Mouse (Mus musculus): Measurements from ENCODE around the gene Hnrnpa1. TPM values are rescaled to one million over a fixed set of nuclear protein-coding genes. Genes with fewer than 3 reads are reported as not detected.

Hnrnpa1 gene
- 348 TPM for polyA plus RNA-seq (2014; fragmentation: Illumina TruSeq; extraction: RNeasy Lipid Tissue Mini Kit (QIAGEN cat#74804); ENCODE audit: low read depth, low replicate concordance)

DNA sequence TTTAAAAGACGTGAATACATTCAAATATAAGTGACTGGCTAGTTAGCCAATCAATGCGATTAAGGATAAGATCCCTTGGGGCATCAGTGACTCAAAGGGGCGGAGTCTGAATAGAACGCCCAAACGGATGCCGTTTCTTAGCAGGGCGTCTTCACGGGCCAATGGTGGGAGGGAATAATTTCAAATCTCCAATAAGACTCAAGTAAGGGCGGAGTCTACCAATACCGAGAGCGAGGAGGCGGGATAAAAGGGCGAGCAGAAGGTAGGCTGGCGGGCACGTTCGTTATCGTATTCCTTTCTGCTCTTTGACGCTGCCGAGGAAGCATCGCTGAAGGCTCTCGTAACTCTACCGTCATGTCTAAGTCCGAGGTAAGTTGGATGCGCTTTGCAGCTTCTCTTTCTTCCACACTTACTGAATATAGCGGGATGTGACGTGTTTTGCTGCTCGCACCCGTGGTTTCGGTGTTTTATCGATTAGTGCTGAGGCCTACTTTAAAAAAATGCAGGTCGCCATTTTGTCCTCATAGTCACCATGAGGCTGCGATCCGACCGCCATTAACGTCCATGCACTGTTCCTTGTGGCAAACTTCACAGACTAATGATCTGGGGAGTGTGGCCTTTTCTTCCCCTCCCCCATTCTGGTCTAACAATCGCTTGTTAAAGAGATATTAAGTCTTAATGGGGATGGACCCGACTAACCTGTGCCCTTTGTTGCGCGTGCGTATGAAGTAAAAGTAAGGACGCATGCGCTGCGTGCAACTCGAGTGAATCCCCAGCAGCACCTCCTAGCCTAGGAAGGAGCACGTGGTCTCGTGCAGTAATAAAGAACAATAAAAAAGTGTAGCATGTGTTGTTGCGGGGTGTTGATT lies at the start of gene Hnrnpa1:
TSS of gene Hnrnpa1 (plus strand) at position 273 of the 869 bp plus-strand sequence.

GRCm38 (mm10) chr15:103239685-103240159 lies 510 bp upstream of the Hnrnpa1 start, which contains the start of gene Cbx5:
Gene Cbx5, minus strand, starts transcription at chr15:103239816.

DNA sequence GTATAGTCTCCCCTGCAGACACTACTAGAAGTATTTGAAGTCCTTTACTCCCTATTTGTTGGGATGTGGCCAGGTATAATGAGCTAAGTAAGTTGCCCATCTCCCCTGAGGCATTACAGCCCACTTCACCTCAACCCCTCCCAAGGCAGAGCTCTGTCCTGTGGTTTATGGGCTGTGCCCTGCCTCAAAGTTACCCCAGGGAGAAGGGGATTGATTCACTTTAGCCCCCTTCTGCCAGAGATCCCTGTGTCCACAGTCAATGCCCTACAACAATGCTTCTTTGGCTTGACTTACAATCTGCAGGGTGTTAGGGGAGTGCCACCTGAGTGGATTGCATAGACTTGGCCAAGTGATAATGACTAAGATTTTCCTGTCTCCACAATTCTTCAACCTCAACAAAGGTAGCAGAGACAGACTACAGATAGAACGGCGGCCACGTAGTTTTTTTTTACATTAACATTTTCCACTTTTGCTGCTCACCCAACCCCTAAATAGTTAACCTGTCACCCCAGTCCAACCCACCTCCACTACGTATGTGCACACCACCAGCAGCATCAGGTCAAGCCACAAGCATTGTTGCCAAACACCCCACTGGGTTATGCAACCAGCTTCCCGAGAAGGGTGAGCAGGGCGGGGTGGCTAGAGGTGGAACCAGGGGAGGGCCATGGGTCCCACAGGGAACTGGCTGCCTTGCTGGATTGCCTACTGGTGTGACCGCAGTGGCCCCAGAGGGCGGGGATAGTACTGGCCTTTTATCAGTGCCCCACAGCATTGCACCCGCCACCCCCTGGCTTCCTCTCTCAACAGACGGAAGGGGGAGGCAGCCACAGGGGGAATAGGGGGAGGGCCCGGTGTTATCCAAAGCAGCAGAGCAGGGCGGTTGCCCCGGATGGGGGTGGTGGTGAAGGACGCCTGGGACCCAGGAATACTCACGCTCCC lies 17.8 kb downstream of the Hnrnpa1 start, which contains the start of gene Nfe2:
TSS of gene Nfe2 (minus strand) at position 614 of the 939 bp plus-strand sequence.

DNA sequence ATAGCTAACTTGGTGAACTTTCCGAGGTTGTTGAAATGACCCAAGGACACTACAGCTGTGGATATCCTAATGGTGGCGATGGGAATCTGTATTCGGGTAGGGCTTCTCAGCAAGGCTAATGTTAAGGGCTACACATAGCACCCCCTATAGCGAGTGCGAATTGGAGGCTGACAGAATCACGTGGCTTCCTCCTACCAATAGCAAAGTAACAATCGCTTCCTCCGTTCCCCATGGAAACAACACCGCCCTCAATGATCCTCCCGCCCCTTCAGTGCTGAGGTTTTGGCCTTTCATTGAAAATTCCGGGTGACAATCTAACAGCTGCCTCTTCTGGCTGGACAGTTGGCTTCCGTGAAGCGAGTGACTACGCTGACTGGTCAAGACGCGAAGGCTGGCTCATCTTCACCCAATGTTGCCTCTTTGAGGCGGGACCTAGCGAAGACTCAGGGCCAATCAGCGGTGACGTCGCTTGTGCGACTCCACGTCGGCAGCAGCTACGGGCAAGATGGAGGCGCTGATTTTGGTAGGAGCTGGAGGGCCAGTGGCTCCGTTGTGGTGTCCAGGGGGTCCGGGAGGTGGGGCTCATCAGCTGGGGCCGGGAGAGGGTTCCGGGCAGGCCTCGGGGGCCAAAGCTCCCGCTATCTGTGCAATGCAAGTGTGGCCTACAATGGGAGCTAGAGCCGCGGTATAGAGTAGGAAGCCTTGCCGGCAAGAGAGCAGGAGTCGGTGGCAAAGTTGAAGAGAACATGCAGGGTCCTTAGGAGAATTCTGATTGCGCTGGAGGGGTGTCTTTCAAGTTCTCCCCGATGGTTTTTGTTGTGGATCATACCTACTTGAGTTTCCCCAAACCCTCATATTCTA lies 32.4 kb downstream of the Hnrnpa1 start, which contains the start of gene Copz1:
TSS of gene Copz1 (plus strand) at position 296 of the 861 bp plus-strand sequence.

Other genes starting within 250 kb of the Hnrnpa1 start
- 65.7 TPM for gene Hoxc8, start 249.8 kb upstream of the Hnrnpa1 start, polyA plus RNA-seq (2014; fragmentation: Illumina TruSeq; extraction: RNeasy Lipid Tissue Mini Kit (QIAGEN cat#74804); ENCODE audit: low read depth, low replicate concordance)
- gene Hoxc6, start 242.2 kb upstream of the Hnrnpa1 start, polyA plus RNA-seq (2014; fragmentation: Illumina TruSeq; extraction: RNeasy Lipid Tissue Mini Kit (QIAGEN cat#74804); ENCODE audit: low read depth, low replicate concordance) = 48.2 TPM
- gene Hoxc4, start 221.5 kb upstream of the Hnrnpa1 start, polyA plus RNA-seq (2014; fragmentation: Illumina TruSeq; extraction: RNeasy Lipid Tissue Mini Kit (QIAGEN cat#74804); ENCODE audit: low read depth, low replicate concordance) = 12.9 TPM
- 10.0 TPM for gene Smug1, start 73.3 kb upstream of the Hnrnpa1 start, polyA plus RNA-seq (2014; fragmentation: Illumina TruSeq; extraction: RNeasy Lipid Tissue Mini Kit (QIAGEN cat#74804); ENCODE audit: low read depth, low replicate concordance)
- gene Cbx5, start 616 bp upstream of the Hnrnpa1 start, polyA plus RNA-seq (2014; fragmentation: Illumina TruSeq; extraction: RNeasy Lipid Tissue Mini Kit (QIAGEN cat#74804); ENCODE audit: low read depth, low replicate concordance) = 121 TPM
- not detected for gene Nfe2, start 18.0 kb downstream of the Hnrnpa1 start, polyA plus RNA-seq (2014; fragmentation: Illumina TruSeq; extraction: RNeasy Lipid Tissue Mini Kit (QIAGEN cat#74804); ENCODE audit: low read depth, low replicate concordance)
- gene Copz1, start 32.3 kb downstream of the Hnrnpa1 start, polyA plus RNA-seq (2014; fragmentation: Illumina TruSeq; extraction: RNeasy Lipid Tissue Mini Kit (QIAGEN cat#74804); ENCODE audit: low read depth, low replicate concordance) = 93.5 TPM
- gene Gpr84, start 70.2 kb downstream of the Hnrnpa1 start, polyA plus RNA-seq (2014; fragmentation: Illumina TruSeq; extraction: RNeasy Lipid Tissue Mini Kit (QIAGEN cat#74804); ENCODE audit: low read depth, low replicate concordance) = not detected
- not detected for gene Zfp385a, start 99.7 kb downstream of the Hnrnpa1 start, polyA plus RNA-seq (2014; fragmentation: Illumina TruSeq; extraction: RNeasy Lipid Tissue Mini Kit (QIAGEN cat#74804); ENCODE audit: low read depth, low replicate concordance)
- gene Itga5, start 126.3 kb downstream of the Hnrnpa1 start, polyA plus RNA-seq (2014; fragmentation: Illumina TruSeq; extraction: RNeasy Lipid Tissue Mini Kit (QIAGEN cat#74804); ENCODE audit: low read depth, low replicate concordance) = 2.2 TPM
- gene Gtsf1, start 190.0 kb downstream of the Hnrnpa1 start, polyA plus RNA-seq (2014; fragmentation: Illumina TruSeq; extraction: RNeasy Lipid Tissue Mini Kit (QIAGEN cat#74804); ENCODE audit: low read depth, low replicate concordance) = not detected
- gene Gtsf2, start 208.0 kb downstream of the Hnrnpa1 start, polyA plus RNA-seq (2014; fragmentation: Illumina TruSeq; extraction: RNeasy Lipid Tissue Mini Kit (QIAGEN cat#74804); ENCODE audit: low read depth, low replicate concordance) = not detected
- 4.3 TPM for gene Nckap1l, start 213.4 kb downstream of the Hnrnpa1 start, polyA plus RNA-seq (2014; fragmentation: Illumina TruSeq; extraction: RNeasy Lipid Tissue Mini Kit (QIAGEN cat#74804); ENCODE audit: low read depth, low replicate concordance)

All from adrenal gland, adult 10 weeks (tissue).